Mouse (Mus musculus) hindbrain, embryonic 13.5 days (tissue): Measurements from ENCODE around the gene Fstl4. TPM values are rescaled to one million over a fixed set of nuclear protein-coding genes. Genes with fewer than 3 reads are reported as not detected.

ENCODE experiments used
- ATAC-seq: fragments of 200-750 bp; cut with Nextera tagmentation; 2 replicates; pipeline ENCODE4 v1.8.0; 2017; ENCODE audit warnings: moderate TSS enrichment; ENCODE audit not compliant: low FRiP score
- H3K27ac ChIP-seq: fragments of 300-500 bp; sonication (generic); 2 replicates; pipeline ENCODE4 v1.5.1; 2015; ENCODE audit warnings: inconsistent platforms, mild to moderate bottlenecking, moderate library complexity
- H3K27me3 ChIP-seq: fragments of 300-500 bp; sonication (generic); 2 replicates; pipeline ENCODE4 v1.6.1; 2015; ENCODE audit warnings: mild to moderate bottlenecking, inconsistent platforms
- H3K36me3 ChIP-seq: fragments of 300-500 bp; sonication (generic); 2 replicates; pipeline ENCODE4 v1.6.1; 2015; ENCODE audit warnings: mild to moderate bottlenecking, inconsistent platforms
- H3K4me1 ChIP-seq: fragments of 300-500 bp; sonication (generic); replicated peaks from 2 replicates; pipeline ENCODE4 v1.6.1; 2015; ENCODE audit warnings: inconsistent platforms
- H3K4me2 ChIP-seq: fragments of 300-500 bp; sonication (generic); 2 replicates; pipeline ENCODE4 v1.6.1; 2015; ENCODE audit warnings: inconsistent platforms, mild to moderate bottlenecking, moderate library complexity
- H3K4me3 ChIP-seq: fragments of 300-500 bp; sonication (generic); 2 replicates; pipeline ENCODE4 v1.5.1; 2015; ENCODE audit warnings: mild to moderate bottlenecking, inconsistent platforms
- H3K9ac ChIP-seq: fragments of 300-500 bp; sonication (generic); 2 replicates; pipeline ENCODE4 v1.6.1; 2015; ENCODE audit warnings: mild to moderate bottlenecking, inconsistent platforms
- H3K9me3 ChIP-seq: fragments of 300-500 bp; sonication (generic); 2 replicates; pipeline ENCODE4 v1.6.1; 2016; ENCODE audit warnings: inconsistent platforms
- WGBS: fragments of 180-500 bp; shearing (Covaris S2); methylation state at CpG from one replicate; pipeline ENCODE4 v1.1.7; 2015; 5-methylcytosine and 5-hydroxymethylcytosine counted together
- polyA plus RNA-seq: library from polyadenylated mRNA; unstranded; fragments of >200 nt; fragmentation: Nextera tagmentation; extraction: Ambion mirVana; gene quantifications from 2 replicates; pipeline ENCODE4 v1.2.1, GENCODE M21; 2015

The Fstl4 gene
- polyA plus RNA-seq, 1 experiment from 2014 or later = 9.4 TPM

DNA sequence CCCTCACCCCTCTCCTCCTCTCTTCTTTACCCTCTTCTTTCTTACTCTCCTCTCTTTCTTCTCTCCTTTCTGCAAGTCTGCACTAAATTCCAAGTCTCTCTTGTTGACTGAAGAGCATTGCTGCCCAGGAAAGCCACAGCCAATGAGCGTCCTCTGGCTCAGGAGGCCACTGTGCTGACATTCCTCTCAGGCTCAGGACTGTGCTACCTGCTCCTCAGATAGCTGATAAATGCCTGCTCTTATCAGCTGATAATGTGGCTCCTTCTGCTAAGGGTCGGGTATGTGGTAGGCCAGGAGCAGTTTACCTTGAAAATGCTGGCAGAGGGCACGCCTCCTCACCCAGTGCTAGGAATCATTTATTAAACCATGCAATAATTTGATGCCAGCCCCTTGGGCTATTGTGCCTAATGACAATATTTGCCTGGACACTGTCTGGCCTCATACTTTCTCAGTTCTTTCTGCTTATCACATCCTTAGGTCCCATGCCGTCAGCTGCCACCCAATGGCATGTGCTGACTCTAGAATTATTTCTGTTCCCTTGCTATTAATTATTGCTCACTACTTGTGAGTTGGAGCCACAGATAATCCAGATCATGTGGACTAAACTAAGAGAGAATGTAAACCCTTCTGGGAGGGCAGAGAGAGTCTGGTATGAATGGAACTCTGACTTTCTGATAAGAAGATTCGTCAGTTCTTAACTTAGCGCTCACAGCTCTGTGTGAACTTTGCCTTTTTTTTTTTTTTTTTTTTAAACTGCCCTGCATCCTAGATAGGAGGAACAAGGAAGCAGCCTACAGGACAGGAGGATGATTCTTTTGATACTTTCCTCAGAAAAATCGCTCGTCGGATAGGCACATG is 19.6 kb upstream of the Fstl4 start:
- Histone ChIP-seq H3K4me2 (no peak overlapping the region), H3K4me3 (no peak overlapping the region), H3K36me3 (no peaks in the 10 kb centered on the region), H3K27ac (no peak overlapping the region), H3K9me3 (no peaks in the 10 kb centered on the region), H3K27me3 (peaks cover 22% of the 10 kb centered on the region), H3K9ac (no peak overlapping the region), H3K4me1 (peaks cover 4% of the 10 kb centered on the region; the same call in 1 of the 2 replicates)
- ATAC-seq = no peak
- WGBS = 70% methylated on average over 9 of the region's 9 CpGs

DNA sequence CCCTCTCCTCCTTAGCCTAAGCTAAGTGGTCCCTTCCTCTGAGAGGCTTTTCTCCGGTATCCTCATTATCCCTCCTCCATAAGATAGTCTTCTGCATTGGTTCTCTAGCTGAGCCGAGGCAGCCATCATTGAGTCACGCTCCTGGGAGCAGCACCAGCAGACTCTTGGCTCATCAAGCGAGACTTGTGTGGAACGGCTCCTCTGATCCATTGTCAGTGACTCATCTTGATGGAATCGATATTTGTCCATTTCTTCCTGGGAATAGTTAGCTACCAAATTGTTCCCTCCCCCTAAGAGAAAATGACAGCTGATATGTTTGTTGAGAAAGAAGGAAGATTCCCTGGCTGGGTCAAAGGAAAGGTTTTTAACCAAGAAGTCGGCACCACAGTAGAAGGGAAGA is 17.2 kb upstream of the Fstl4 start:
- Histone ChIP-seq H3K4me2 (no peak overlapping the region), H3K9ac (no peak overlapping the region), H3K4me1 (peaks cover 4% of the 10 kb centered on the region; the same call in 1 of the 2 replicates), H3K27me3 (peaks cover 30% of the 10 kb centered on the region), H3K36me3 (no peaks in the 10 kb centered on the region), H3K27ac (no peak overlapping the region), H3K9me3 (no peaks in the 10 kb centered on the region), H3K4me3 (no peak overlapping the region)
- WGBS = 82% methylated on average over 7 of the region's 7 CpGs
- ATAC-seq = no peak

GRCm38 (mm10) chr11:52747766-52748456 is 16.5 kb upstream of the Fstl4 start:
- Histone ChIP-seq H3K9ac (no peak overlapping the region), H3K4me2 (no peak overlapping the region), H3K4me1 (peaks cover 9% of the 10 kb centered on the region; the same call in 1 of the 2 replicates), H3K9me3 (no peaks in the 10 kb centered on the region), H3K27ac (no peak overlapping the region), H3K27me3 (peaks cover 30% of the 10 kb centered on the region), H3K36me3 (no peaks in the 10 kb centered on the region), H3K4me3 (no peak overlapping the region)
- ATAC-seq = no peak
- 10% methylated on average over 6 of the region's 6 CpGs for WGBS

GRCm38 (mm10) chr11:52749988-52750387 is 14.4 kb upstream of the Fstl4 start:
- H3K4me3 ChIP-seq = no peak overlapping the region
- peaks cover 11% of the 10 kb centered on the region; the same call in 1 of the 2 replicates for H3K4me1 ChIP-seq
- peaks cover 28% of the 10 kb centered on the region for H3K27me3 ChIP-seq
- no peak for ATAC-seq
- H3K4me2 ChIP-seq = no peak overlapping the region
- WGBS = 92% methylated on average over 6 of the region's 6 CpGs
- H3K36me3 ChIP-seq = no peaks in the 10 kb centered on the region
- no peak overlapping the region for H3K9ac ChIP-seq
- no peak overlapping the region for H3K27ac ChIP-seq
- no peaks in the 10 kb centered on the region for H3K9me3 ChIP-seq

- H3K27ac ChIP-seq = no peak overlapping the region
- H3K4me2 ChIP-seq = no peak overlapping the region
- H3K27me3 ChIP-seq = peaks cover 22% of the 10 kb centered on the region
- no peak for ATAC-seq
- no peaks in the 10 kb centered on the region for H3K9me3 ChIP-seq
- H3K4me3 ChIP-seq = no peak overlapping the region
- H3K36me3 ChIP-seq = no peaks in the 10 kb centered on the region
- no peak overlapping the region for H3K9ac ChIP-seq
- WGBS = 70% methylated on average over 12 of the region's 12 CpGs
- H3K4me1 ChIP-seq = peaks cover 11% of the 10 kb centered on the region; the same call in 1 of the 2 replicates
These were observed 11.9 kb upstream of the Fstl4 start for GRCm38 (mm10) chr11:52752524-52752923.

DNA sequence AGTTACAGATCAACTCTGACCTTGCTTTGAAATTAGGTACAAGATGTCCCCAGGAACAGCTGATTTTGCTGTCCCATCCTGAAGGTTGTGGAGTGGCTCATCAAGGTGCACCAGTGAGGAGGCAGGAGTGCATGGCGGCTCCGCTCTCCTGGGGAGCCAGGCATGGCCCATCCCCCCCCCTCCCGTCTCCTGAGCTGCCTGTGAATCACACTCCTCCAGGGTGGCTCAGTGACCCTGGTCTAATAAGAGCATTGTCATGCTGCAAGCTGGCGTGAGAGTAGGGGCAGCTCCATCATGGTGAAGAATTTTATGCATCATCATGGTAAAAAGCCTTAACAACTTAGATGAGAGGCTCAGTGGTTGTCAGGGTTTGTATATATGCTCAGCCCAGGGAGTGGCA is 11.2 kb upstream of the Fstl4 start:
- no peak for ATAC-seq
- Histone ChIP-seq H3K4me3 (no peak overlapping the region), H3K27me3 (peaks cover 19% of the 10 kb centered on the region; the same call in 1 of the 2 replicates), H3K9ac (no peak overlapping the region), H3K36me3 (no peaks in the 10 kb centered on the region), H3K4me1 (peaks cover 11% of the 10 kb centered on the region; the same call in 1 of the 2 replicates), H3K27ac (no peak overlapping the region), H3K9me3 (no peaks in the 10 kb centered on the region), H3K4me2 (no peak overlapping the region)
- WGBS = 29% methylated on average over 4 of the region's 4 CpGs

DNA sequence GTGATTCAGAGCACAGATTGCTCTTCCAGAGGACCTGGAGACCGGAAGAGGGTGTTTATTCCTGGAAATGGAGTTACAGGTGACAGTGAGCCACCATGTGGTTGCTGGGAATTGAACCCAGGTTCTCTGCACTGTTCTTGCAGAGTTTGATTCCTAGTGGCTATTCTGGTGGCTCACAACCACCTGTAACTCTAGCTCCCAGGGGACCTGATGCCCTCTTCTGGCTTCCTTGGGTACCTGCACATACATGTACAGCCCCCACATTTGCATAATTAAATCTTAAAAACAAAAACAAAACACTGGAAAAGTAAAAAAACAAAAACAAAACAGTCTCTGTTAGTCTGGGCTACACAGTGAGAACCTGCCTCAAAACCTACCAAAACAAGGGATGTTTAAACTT is 2.6 kb upstream of the Fstl4 start:
- Histone ChIP-seq H3K4me3 (no peak overlapping the region), H3K9me3 (no peaks in the 10 kb centered on the region), H3K9ac (no peak overlapping the region), H3K4me2 (no peak overlapping the region), H3K4me1 (peaks cover 23% of the 10 kb centered on the region), H3K27me3 (peaks cover 48% of the 10 kb centered on the region), H3K27ac (no peak overlapping the region), H3K36me3 (no peaks in the 10 kb centered on the region)
- ATAC-seq = no peak
- WGBS = 89% methylated on average over 1 of the region's 1 CpGs

DNA sequence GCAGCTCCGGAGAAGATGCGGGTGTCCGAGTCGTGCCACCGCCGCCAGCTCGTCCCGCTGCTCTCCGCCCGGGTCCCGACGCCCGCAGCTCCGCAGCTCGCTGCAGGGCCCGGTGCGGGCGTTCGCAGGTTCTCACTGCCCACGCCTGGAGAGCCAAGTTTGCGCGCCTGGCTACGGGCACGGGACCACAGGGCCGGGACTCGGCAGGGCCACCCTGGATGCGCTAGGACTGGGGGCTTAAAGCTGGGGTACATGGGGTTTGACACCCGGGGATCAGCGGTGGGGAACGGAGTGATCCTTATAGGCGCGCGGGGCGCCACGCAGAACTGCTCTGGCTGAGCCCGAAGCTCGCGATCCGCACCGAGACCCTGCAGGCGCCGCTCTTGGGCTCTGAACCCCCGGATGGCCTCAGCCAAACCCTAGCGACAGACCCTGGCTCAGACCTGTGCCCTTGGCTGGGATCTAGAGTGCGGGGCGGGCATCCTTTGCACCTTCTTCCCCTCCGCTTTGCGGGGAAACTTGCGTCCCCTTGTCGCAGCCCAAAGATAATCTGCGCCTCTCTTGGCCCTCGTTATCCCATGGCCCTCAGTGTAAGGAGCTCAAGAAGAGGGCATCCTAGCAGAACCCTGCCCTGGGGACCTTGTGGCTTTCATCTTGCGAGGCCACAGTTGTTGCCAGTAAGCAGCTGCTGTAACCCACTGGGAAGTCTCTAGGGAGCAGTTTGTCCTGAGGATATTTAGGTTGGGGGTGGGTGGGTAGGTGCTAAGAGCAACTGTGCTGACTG is 652 bp downstream of the Fstl4 start:
- peak; percentile 49 for ATAC-seq
- Histone ChIP-seq H3K4me2 (peak overlapping the region; percentile 99), H3K27me3 (peaks cover 59% of the 10 kb centered on the region), H3K4me1 (peaks cover 23% of the 10 kb centered on the region), H3K9ac (peak overlapping the region; percentile 80), H3K9me3 (no peaks in the 10 kb centered on the region), H3K36me3 (no peaks in the 10 kb centered on the region), H3K27ac (no peak overlapping the region), H3K4me3 (peak overlapping the region; percentile 70)
- under 1% methylated on average over 53 of the region's 53 CpGs for WGBS

GRCm38 (mm10) chr11:52765678-52766254 is 1.3 kb downstream of the Fstl4 start:
- peak overlapping the region; percentile 31; the same call in 1 of the 2 replicates for H3K9ac ChIP-seq
- H3K4me2 ChIP-seq = peak overlapping the region; percentile 99
- peak; percentile 47; the same call in 1 of the 2 replicates for ATAC-seq
- peak overlapping the region; percentile 70 for H3K4me3 ChIP-seq
- peaks cover 59% of the 10 kb centered on the region for H3K27me3 ChIP-seq
- H3K4me1 ChIP-seq = peaks cover 23% of the 10 kb centered on the region
- 3% methylated on average over 21 of the region's 21 CpGs for WGBS
- no peaks in the 10 kb centered on the region for H3K36me3 ChIP-seq
- no peak overlapping the region for H3K27ac ChIP-seq
- no peaks in the 10 kb centered on the region for H3K9me3 ChIP-seq

DNA sequence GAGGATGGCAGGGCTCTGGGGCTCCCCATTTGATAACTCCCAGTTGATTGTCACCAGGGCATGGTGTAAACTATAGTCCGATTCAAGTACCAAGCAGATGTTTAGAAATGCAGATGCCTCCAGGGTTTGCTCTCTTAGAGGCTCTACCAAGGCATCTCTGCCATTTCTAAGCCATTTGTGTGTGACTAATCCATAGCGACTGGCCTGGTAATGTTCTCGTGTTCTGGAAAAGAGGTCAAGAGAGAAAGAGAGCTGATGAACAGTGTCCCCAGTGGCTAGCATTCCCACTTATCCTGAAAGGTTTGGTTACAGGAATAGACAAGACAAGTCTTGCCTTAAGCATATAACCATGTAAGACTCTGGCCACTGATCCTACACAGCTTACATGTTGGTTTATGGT is 3.5 kb downstream of the Fstl4 start:
- Histone ChIP-seq H3K9ac (no peak overlapping the region), H3K9me3 (no peaks in the 10 kb centered on the region), H3K36me3 (no peaks in the 10 kb centered on the region), H3K4me3 (no peak overlapping the region), H3K4me1 (peaks cover 23% of the 10 kb centered on the region), H3K27me3 (peaks cover 50% of the 10 kb centered on the region), H3K27ac (no peak overlapping the region), H3K4me2 (no peak overlapping the region)
- no peak for ATAC-seq
- WGBS = 59% methylated on average over 3 of the region's 3 CpGs

GRCm38 (mm10) chr11:52773073-52773472 is 8.6 kb downstream of the Fstl4 start:
- H3K27ac ChIP-seq = no peak overlapping the region
- peaks cover 10% of the 10 kb centered on the region for H3K4me1 ChIP-seq
- H3K9ac ChIP-seq = no peak overlapping the region
- H3K27me3 ChIP-seq = peaks cover 3% of the 10 kb centered on the region; the same call in 1 of the 2 replicates
- no peak overlapping the region for H3K4me2 ChIP-seq
- H3K9me3 ChIP-seq = no peaks in the 10 kb centered on the region
- no peaks in the 10 kb centered on the region for H3K36me3 ChIP-seq
- WGBS = 86% methylated on average over 3 of the region's 3 CpGs
- ATAC-seq = no peak
- no peak overlapping the region for H3K4me3 ChIP-seq

DNA sequence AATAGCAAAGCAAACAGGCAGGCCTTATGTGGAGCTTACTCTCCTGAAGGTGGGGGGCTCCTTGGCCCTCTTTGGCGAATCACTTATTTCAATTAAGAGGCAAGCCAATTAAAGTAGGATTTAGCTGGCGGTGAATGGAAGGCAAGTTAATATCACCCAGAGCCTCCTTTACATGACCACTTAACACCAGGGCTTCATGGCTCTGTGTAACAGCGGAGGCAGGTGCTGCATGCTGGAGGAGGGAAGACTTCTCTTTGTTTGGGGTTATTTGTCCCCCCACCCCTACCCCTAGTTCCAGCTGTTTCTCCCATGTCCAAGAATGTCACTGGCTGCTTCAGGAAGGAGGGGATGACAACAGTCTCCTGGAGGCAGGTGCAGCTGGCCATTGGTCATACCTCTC is 10.9 kb downstream of the Fstl4 start:
- no peak overlapping the region for H3K9ac ChIP-seq
- H3K4me2 ChIP-seq = no peak overlapping the region
- no peaks in the 10 kb centered on the region for H3K27me3 ChIP-seq
- no peak for ATAC-seq
- no peaks in the 10 kb centered on the region for H3K9me3 ChIP-seq
- H3K27ac ChIP-seq = no peak overlapping the region
- no peak overlapping the region for H3K4me3 ChIP-seq
- H3K36me3 ChIP-seq = no peaks in the 10 kb centered on the region
- peaks cover 14% of the 10 kb centered on the region for H3K4me1 ChIP-seq
- WGBS = 75% methylated on average over 3 of the region's 3 CpGs
